ENCODE assay signal across 12 mouse cellular contexts in the genomic region with DNA sequence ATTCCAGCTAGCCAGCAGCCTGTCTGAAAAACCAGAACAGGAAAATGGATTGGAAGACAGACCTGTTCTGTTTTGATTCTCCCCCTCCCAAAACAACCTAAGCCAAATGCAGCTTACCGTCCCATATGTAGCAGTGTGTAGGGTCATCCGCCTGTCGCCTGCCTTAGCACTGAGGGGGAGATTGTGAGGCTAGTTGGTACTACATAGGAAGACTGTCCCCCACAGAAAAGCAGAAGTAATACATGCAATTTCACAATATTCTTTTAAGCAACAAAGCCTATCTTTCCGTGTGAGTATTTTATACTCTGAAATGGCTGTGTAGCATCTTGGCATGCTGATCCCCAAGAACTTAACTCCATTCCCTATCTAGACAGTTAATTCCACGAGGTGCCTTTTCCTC. TPM values are rescaled to one million over a fixed set of nuclear protein-coding genes. Genes with fewer than 3 reads are reported as not detected.
DNase-seq lines count a peak whose midpoint lies in the region; ATAC-seq and TF ChIP-seq lines count a peak whose summit lies in the region.
"Had no signal": no experiment of that assay in that cellular context is flagged by ENCODE, and none has a peak within 500 bp of the region (broad histone marks: within the 10 kb centered on the region; RNA-seq: fewer than 3 reads in every experiment).

No protein-coding gene starts in this region.

- H3K4me3 ChIP-seq in kidney, embryonic 15.5 days (replicated peaks): no peak overlapping the region
- no peak overlapping the region for H3K4me3 ChIP-seq in liver, embryonic 15.5 days (replicated peaks)
- H3K4me3 ChIP-seq in thymus, adult 2 months (ENCODE audit: control insufficient read depth, insufficient read depth, low read length): no peak overlapping the region

- peak; percentile 4; the same call in 1 of the 2 replicates for ATAC-seq in frontal cortex, adult (ENCODE audit: low TSS enrichment)
- ATAC-seq in kidney, embryonic 15.5 days (replicated peaks; ENCODE audit: low FRiP score): no peak
- ATAC-seq in liver, embryonic 15.5 days (ENCODE audit: insufficient read depth): no peak
- no peak for ATAC-seq in megakaryocyte-erythroid progenitor cell, adult 5-6 weeks (replicated peaks; ENCODE audit: low FRiP score, low TSS enrichment, poor library complexity, severe bottlenecking)

- no peak overlapping the region for H3K9ac ChIP-seq in kidney, embryonic 15.5 days
- H3K9ac ChIP-seq in liver, embryonic 15.5 days: no peak overlapping the region
- H3K9ac ChIP-seq: liver, embryonic 14.5 days had no signal

- H3K4me1 ChIP-seq in kidney, embryonic 15.5 days: peaks cover 26% of the 10 kb centered on the region
- H3K4me1 ChIP-seq in liver, embryonic 15.5 days (replicated peaks): peaks cover 51% of the 10 kb centered on the region
- H3K4me1 ChIP-seq in thymus, adult 2 months (replicated peaks; ENCODE audit: control insufficient read depth, insufficient read depth, low read length): peaks cover 18% of the 10 kb centered on the region

- H3K9me3 ChIP-seq in kidney, embryonic 15.5 days (replicated peaks): no peaks in the 10 kb centered on the region
- no peaks in the 10 kb centered on the region for H3K9me3 ChIP-seq in liver, embryonic 15.5 days (replicated peaks)

- WGBS in kidney, embryonic 15.5 days: 70% methylated on average over 5 of the region's 5 CpGs
- 50% methylated on average over 5 of the region's 5 CpGs for WGBS in liver, embryonic 15.5 days (ENCODE audit: insufficient replicate concordance)
- 66% methylated on average over 5 of the region's 5 CpGs for WGBS in thymus, adult 2 months

- no peak overlapping the region for H3K4me2 ChIP-seq in kidney, embryonic 15.5 days
- H3K4me2 ChIP-seq in liver, embryonic 15.5 days: no peak overlapping the region
- H3K4me2 ChIP-seq: midbrain, embryonic 11.5 days had no signal

- no peak for DNase-seq in frontal cortex, postnatal 14 days (ENCODE audit: low spot score in 2 of 2)
- no peak for DNase-seq in kidney, adult 11 months
- peak; percentile 49 to 51 for DNase-seq in B cell, adult 2 months
- no peak for DNase-seq in thymus, adult 2 months
- DNase-seq: cerebellum, postnatal 36 days; kidney, adult 18-20 months had no signal

- H3K36me3 ChIP-seq in kidney, embryonic 15.5 days: peaks cover 13% of the 10 kb centered on the region; the same call in 1 of the 2 replicates
- peaks cover 12% of the 10 kb centered on the region for H3K36me3 ChIP-seq in liver, embryonic 15.5 days (replicated peaks)
- H3K36me3 ChIP-seq in thymus, adult 2 months (ENCODE audit: control insufficient read depth, insufficient read depth, low read length): no peaks in the 10 kb centered on the region

- 0 out of 2 replicates have a peak overlapping the region, but pooled peaks have one; percentile 22 for H3K27ac ChIP-seq in kidney, embryonic 15.5 days
- H3K27ac ChIP-seq in liver, embryonic 15.5 days (replicated peaks): peak overlapping the region; percentile 57
- no peak overlapping the region for H3K27ac ChIP-seq in thymus, adult 2 months (ENCODE audit: control insufficient read depth, insufficient read depth, low read length)
- H3K27ac ChIP-seq: liver, embryonic 14.5 days had no signal

- no peak for TF ChIP-seq POLR2A in thymus, adult 2 months (IDR thresholded peaks at IDR 0.05; ENCODE audit: control insufficient read depth, extremely low read depth, insufficient read depth, low read length, poor library complexity)

- H3K27me3 ChIP-seq in kidney, embryonic 15.5 days: no peaks in the 10 kb centered on the region
- no peaks in the 10 kb centered on the region for H3K27me3 ChIP-seq in liver, embryonic 15.5 days
- H3K27me3 ChIP-seq in thymus, adult 2 months (ENCODE audit: control insufficient read depth, insufficient read depth, low read length): no peaks in the 10 kb centered on the region

- no peak for TF ChIP-seq CTCF in thymus, adult 2 months (IDR thresholded peaks at IDR 0.05; ENCODE audit: borderline replicate concordance, control insufficient read depth, extremely low read depth, insufficient read depth, low read length, poor library complexity)

RNA-seq across cellular contexts. Expression of gene Pkig, which starts 44.7 kb away (rescaled TPM):
- 167 and 174 TPM in 2 replicates for polyA plus RNA-seq in kidney, embryonic 15.5 days (2015; fragmentation: Nextera tagmentation; extraction: Ambion mirVana)
- polyA plus RNA-seq in liver, embryonic 15.5 days (2015; fragmentation: Nextera tagmentation; extraction: Ambion mirVana): 93.3 and 95.5 TPM in 2 replicates
- 56.7 and 64.7 TPM in 2 replicates for polyA plus RNA-seq in thymus, adult 2 months (2012; rRNA removed)
- 92.1 and 105 TPM in 2 replicates for total RNA-seq in megakaryocyte-erythroid progenitor cell, adult 5-6 weeks (2014; fragmentation: Nextera tagmentation)
- 38.2 and 70.3 TPM in 2 replicates for total RNA-seq in megakaryocyte-erythroid progenitor cell, adult 5-6 weeks (2017)

RNA-seq across cellular contexts. Expression of gene Ada, which starts 47.1 kb away (rescaled TPM):
- polyA plus RNA-seq in kidney, embryonic 15.5 days (2015; fragmentation: Nextera tagmentation; extraction: Ambion mirVana): 9.5 and 11.8 TPM in 2 replicates
- 3.5 TPM in 2 replicates for polyA plus RNA-seq in liver, embryonic 15.5 days (2015; fragmentation: Nextera tagmentation; extraction: Ambion mirVana)
- 46.8 and 51.1 TPM in 2 replicates for polyA plus RNA-seq in thymus, adult 2 months (2012; rRNA removed)
- total RNA-seq in megakaryocyte-erythroid progenitor cell, adult 5-6 weeks (2014; fragmentation: Nextera tagmentation): 8.0 and 10.6 TPM in 2 replicates
- 9.1 and 14.4 TPM in 2 replicates for total RNA-seq in megakaryocyte-erythroid progenitor cell, adult 5-6 weeks (2017)

RNA-seq across cellular contexts. Expression of gene Serinc3, which starts 58.0 kb away (rescaled TPM):
- 43.7 and 44.0 TPM in 2 replicates for polyA plus RNA-seq in kidney, embryonic 15.5 days (2015; fragmentation: Nextera tagmentation; extraction: Ambion mirVana)
- polyA plus RNA-seq in liver, embryonic 15.5 days (2015; fragmentation: Nextera tagmentation; extraction: Ambion mirVana): 126 and 129 TPM in 2 replicates
- 279 and 281 TPM in 2 replicates for polyA plus RNA-seq in thymus, adult 2 months (2012; rRNA removed)
- 438 and 460 TPM in 2 replicates for total RNA-seq in megakaryocyte-erythroid progenitor cell, adult 5-6 weeks (2014; fragmentation: Nextera tagmentation)
- total RNA-seq in megakaryocyte-erythroid progenitor cell, adult 5-6 weeks (2017): 469 and 531 TPM in 2 replicates

Comparison
In these comparisons a context has a peak if more than half of its experiments do, and no peak if none do; other contexts are left out.
1. DNase-seq: peak in B cell, adult 2 months (2 of 2); none in frontal cortex, postnatal 14 days (0 of 2), kidney, adult 11 months (single experiment) and thymus, adult 2 months (single experiment).